Comparison of ENCODE assay signal across 16 mouse cellular contexts in genomic region chr7:84068931-84069330, GRCm38 (mm10). TPM values are rescaled to one million over a fixed set of nuclear protein-coding genes. Genes with fewer than 3 reads are reported as not detected.
DNase-seq lines count a peak whose midpoint lies in the region; ATAC-seq and TF ChIP-seq lines count a peak whose summit lies in the region.
"Had no signal": no experiment of that assay in that cellular context is flagged by ENCODE, and none has a peak within 500 bp of the region (broad histone marks: within the 10 kb centered on the region; RNA-seq: fewer than 3 reads in every experiment).

No protein-coding gene starts in this region.

- no peak overlapping the region for H3K4me3 ChIP-seq in hindbrain, postnatal 0 days (ENCODE audit: low read length)
- H3K4me3 ChIP-seq in hindbrain, embryonic 12.5 days: no peak overlapping the region
- no peak overlapping the region for H3K4me3 ChIP-seq in myocyte
- no peak overlapping the region for H3K4me3 ChIP-seq in liver, embryonic 12.5 days
- no peak overlapping the region for H3K4me3 ChIP-seq in kidney, adult 2 months (ENCODE audit: insufficient read depth, low read depth, low read length)
- H3K4me3 ChIP-seq: embryonic facial prominence, embryonic 15.5 days; intestine, embryonic 15.5 days had no signal

- 0 out of 2 replicates have a peak overlapping the region, but pooled peaks have one; percentile 32 for H3K27ac ChIP-seq in hindbrain, postnatal 0 days
- H3K27ac ChIP-seq in hindbrain, embryonic 12.5 days: no peak overlapping the region
- H3K27ac ChIP-seq in liver, embryonic 12.5 days: no peak overlapping the region
- H3K27ac ChIP-seq in kidney, adult 2 months (ENCODE audit: insufficient read depth, low read depth, low read length): no peak overlapping the region
- H3K27ac ChIP-seq: embryonic facial prominence, embryonic 15.5 days; intestine, embryonic 15.5 days; liver, embryonic 14.5 days had no signal

- no peak for TF ChIP-seq CTCF in hindbrain, postnatal 0 days (IDR thresholded peaks at IDR 0.05; ENCODE audit: low read depth)
- TF ChIP-seq CTCF in kidney, adult 2 months (conservative IDR thresholded peaks at IDR 0.05; ENCODE audit: insufficient read depth, insufficient read length, low read depth, low read length): no peak

- H3K4me1 ChIP-seq in hindbrain, postnatal 0 days (ENCODE audit: insufficient read depth, low read length): no peaks in the 10 kb centered on the region
- no peaks in the 10 kb centered on the region for H3K4me1 ChIP-seq in hindbrain, embryonic 12.5 days
- no peaks in the 10 kb centered on the region for H3K4me1 ChIP-seq in liver, embryonic 12.5 days
- H3K4me1 ChIP-seq in kidney, adult 2 months (ENCODE audit: control insufficient read depth, insufficient read depth, low read length): no peaks in the 10 kb centered on the region
- H3K4me1 ChIP-seq: embryonic facial prominence, embryonic 15.5 days; intestine, embryonic 15.5 days had no signal

- ATAC-seq in hindbrain, postnatal 0 days: peak; percentile 66
- ATAC-seq in hindbrain, embryonic 12.5 days (ENCODE audit: low FRiP score): no peak
- no peak for ATAC-seq in liver, embryonic 12.5 days
- ATAC-seq: intestine, embryonic 15.5 days; lung, postnatal 0 days had no signal

- no peak overlapping the region for H3K9ac ChIP-seq in hindbrain, postnatal 0 days (replicated peaks; ENCODE audit: low read length)
- no peak overlapping the region for H3K9ac ChIP-seq in hindbrain, embryonic 12.5 days
- no peak overlapping the region for H3K9ac ChIP-seq in liver, embryonic 12.5 days
- H3K9ac ChIP-seq: embryonic facial prominence, embryonic 15.5 days; intestine, embryonic 15.5 days; liver, embryonic 14.5 days had no signal

- H3K79me2 ChIP-seq in myocyte (ENCODE audit: control insufficient read depth, insufficient read depth): peaks cover 3% of the 10 kb centered on the region

- H3ac ChIP-seq in myocyte (ENCODE audit: control insufficient read depth, insufficient read length): no peak overlapping the region

- DNase-seq in hindbrain, postnatal 0 days (ENCODE audit: low spot score): peak; percentile 34
- peak; percentile 89 for DNase-seq in cerebellum, adult 11-12 months
- DNase-seq in cerebellum, postnatal 36 days: peak; percentile 82 to 83
- DNase-seq in kidney, adult 2 months: no peak
- DNase-seq: heart, postnatal 4 days; kidney, postnatal 14 days; layer of hippocampus, adult 9-11 months had no signal

- no peak overlapping the region for H3K4me2 ChIP-seq in hindbrain, postnatal 0 days (ENCODE audit: low read depth, low read length)
- no peak overlapping the region for H3K4me2 ChIP-seq in hindbrain, embryonic 12.5 days (replicated peaks)
- H3K4me2 ChIP-seq in myocyte (ENCODE audit: low read depth): peak overlapping the region; percentile 45
- no peak overlapping the region for H3K4me2 ChIP-seq in liver, embryonic 12.5 days
- H3K4me2 ChIP-seq: embryonic facial prominence, embryonic 15.5 days; heart, embryonic 11.5 days; intestine, embryonic 15.5 days had no signal

- H3K9me3 ChIP-seq in hindbrain, postnatal 0 days (ENCODE audit: low read length): no peaks in the 10 kb centered on the region
- no peaks in the 10 kb centered on the region for H3K9me3 ChIP-seq in hindbrain, embryonic 12.5 days (replicated peaks)
- no peaks in the 10 kb centered on the region for H3K9me3 ChIP-seq in liver, embryonic 12.5 days (replicated peaks)
- H3K9me3 ChIP-seq: embryonic facial prominence, embryonic 15.5 days; intestine, embryonic 15.5 days had no signal

- no peaks in the 10 kb centered on the region for H3K27me3 ChIP-seq in hindbrain, postnatal 0 days (ENCODE audit: insufficient read depth, low read length)
- H3K27me3 ChIP-seq in hindbrain, embryonic 12.5 days: no peaks in the 10 kb centered on the region
- H3K27me3 ChIP-seq in myocyte (ENCODE audit: control insufficient read depth, insufficient read depth, insufficient read length): no peaks in the 10 kb centered on the region
- no peaks in the 10 kb centered on the region for H3K27me3 ChIP-seq in liver, embryonic 12.5 days (replicated peaks)
- H3K27me3 ChIP-seq in kidney, adult 2 months (replicated peaks; ENCODE audit: control insufficient read depth, insufficient read depth, low read length): no peaks in the 10 kb centered on the region
- H3K27me3 ChIP-seq: embryonic facial prominence, embryonic 15.5 days; intestine, embryonic 15.5 days had no signal

- WGBS in hindbrain, postnatal 0 days: 53% methylated on average over 5 of the region's 5 CpGs
- 80% methylated on average over 5 of the region's 5 CpGs for WGBS in hindbrain, embryonic 12.5 days
- 65% methylated on average over 5 of the region's 5 CpGs for WGBS in liver, embryonic 12.5 days (ENCODE audit: insufficient replicate concordance)
- 84% methylated on average over 5 of the region's 5 CpGs for WGBS in kidney, adult 2 months

- TF ChIP-seq POLR2A in myocyte (IDR thresholded peaks at IDR 0.05; ENCODE audit: insufficient read length, low read depth): no peak
- no peak for TF ChIP-seq POLR2A in kidney, adult 2 months (IDR thresholded peaks at IDR 0.05; ENCODE audit: low read depth, low read length)

- H3K36me3 ChIP-seq in hindbrain, postnatal 0 days (ENCODE audit: insufficient read depth, low read length): no peaks in the 10 kb centered on the region
- no peaks in the 10 kb centered on the region for H3K36me3 ChIP-seq in hindbrain, embryonic 12.5 days
- peaks cover 7% of the 10 kb centered on the region for H3K36me3 ChIP-seq in myocyte (ENCODE audit: control insufficient read depth, insufficient read depth)
- H3K36me3 ChIP-seq in liver, embryonic 12.5 days: no peaks in the 10 kb centered on the region
- H3K36me3 ChIP-seq in kidney, adult 2 months (ENCODE audit: control insufficient read depth, insufficient read depth, low read length): no peaks in the 10 kb centered on the region
- H3K36me3 ChIP-seq: embryonic facial prominence, embryonic 15.5 days; intestine, embryonic 15.5 days had no signal

TF ChIP-seq in myocyte, 11 proteins besides CTCF, POLR2A, EP300 and RAD21:
- TF ChIP-seq TCF12 (IDR thresholded peaks at IDR 0.05; ENCODE audit: insufficient read depth, poor library complexity, severe bottlenecking): no peak
- no peak for TF ChIP-seq POLR2AphosphoS2 (IDR thresholded peaks at IDR 0.05; ENCODE audit: insufficient read length, low read depth)
- peak in 1 of 3 experiments; percentile 23 for TF ChIP-seq MYOD1 (IDR thresholded peaks at IDR 0.05; ENCODE audit: control insufficient read depth in 1 of 3, insufficient read length in 2 of 3, low read depth in 2 of 3)
- TF ChIP-seq MYOG (IDR thresholded peaks at IDR 0.05; ENCODE audit: control insufficient read depth in 1 of 3, insufficient read depth in 1 of 3, insufficient read length in 2 of 3, low read depth in 2 of 3): peak in 1 of 3 experiments; percentile 34
- TF ChIP-seq E2F4 (IDR thresholded peaks at IDR 0.05; ENCODE audit: insufficient read depth): no peak

RNA-seq across cellular contexts. Expression of gene Cemip, which starts 17.4 kb away (rescaled TPM):
- 5.7 and 10.3 TPM in 2 replicates for total RNA-seq in hindbrain, postnatal 0 days (2014; rRNA removed)
- polyA plus RNA-seq in hindbrain, postnatal 0 days (2015; fragmentation: Nextera tagmentation; extraction: Ambion mirVana): 0.81 and 1.0 TPM in 2 replicates
- polyA plus RNA-seq in hindbrain, embryonic 12.5 days (2016; fragmentation: Nextera tagmentation; extraction: Ambion mirVana): 0.85 and 1.1 TPM in 2 replicates
- 11.2 TPM for polyA plus RNA-seq in myocyte (2012; fragmentation: generic; extraction: Trizol)
- polyA plus RNA-seq in liver, embryonic 12.5 days (2016; fragmentation: Nextera tagmentation; extraction: Ambion mirVana): 0.05 and 0.13 TPM in 2 replicates
- 0.08 and 0.10 TPM in 2 replicates for polyA plus RNA-seq in kidney, adult 2 months (2012; rRNA removed)
- total RNA-seq: common myeloid progenitor, adult 5-6 weeks had no signal
